Mouse (Mus musculus) CH12.LX (cell line): Measurements from ENCODE around the gene Pomt2. TPM values are rescaled to one million over a fixed set of nuclear protein-coding genes. Genes with fewer than 3 reads are reported as not detected.

Experiments
- DNase-seq: peaks from one replicate; pipeline ENCODE4 v3.0.0-alpha.2; 2013; ENCODE audit errors: extremely low read depth
- H3K27ac ChIP-seq: 2 replicates; pipeline ENCODE4 v1.5.1; 2012; ENCODE audit warnings: low read depth, mild to moderate bottlenecking, control low read depth, moderate library complexity; ENCODE audit not compliant: insufficient read depth
- H3K27me3 ChIP-seq: replicated peaks from 2 replicates; pipeline ENCODE3; 2012; ENCODE audit warnings: inconsistent platforms
- H3K36me3 ChIP-seq, 2 experiments: replicated peaks in 1 of 2; 2 replicates each; pipeline versions ENCODE3 to v1.6.1; 2012; ENCODE audit warnings: inconsistent platforms in 1 of 2, low read length in 1 of 2, mild to moderate bottlenecking in 1 of 2, mixed read lengths in 1 of 2, moderate library complexity in 1 of 2; ENCODE audit not compliant: control insufficient read depth in 1 of 2, insufficient read depth in 1 of 2
- H3K4me1 ChIP-seq, 2 experiments: 2 replicates each; pipeline ENCODE4 v1.6.1; 2012; ENCODE audit warnings: inconsistent platforms in 1 of 2, moderate library complexity in 1 of 2; ENCODE audit not compliant: insufficient read depth in 2 of 2, control insufficient read depth in 1 of 2
- H3K4me2 ChIP-seq: 2 replicates; pipeline ENCODE4 v1.6.1; 2012; ENCODE audit warnings: low read depth, mild to moderate bottlenecking, control low read depth; ENCODE audit not compliant: poor library complexity, insufficient read depth, severe bottlenecking
- H3K4me3 ChIP-seq, 3 experiments: fragments of 150-350 bp in 1 of 3; sonication (generic) in 1 of 3; replicated peaks in 1 of 3; 2 replicates each; pipeline versions ENCODE3 to v1.5.1; 2011 to 2012; ENCODE audit warnings: low read depth in 2 of 3, low read length in 2 of 3, mild to moderate bottlenecking in 2 of 3, moderate library complexity in 2 of 3, control low read depth in 1 of 3, improper control_type of control experiment in 1 of 3, inconsistent platforms in 1 of 3, mixed read lengths in 1 of 3; ENCODE audit not compliant: poor library complexity in 1 of 3
- H3K79me2 ChIP-seq: replicated peaks from 2 replicates; pipeline ENCODE4 v1.6.1; 2012; ENCODE audit warnings: mild to moderate bottlenecking, moderate library complexity; ENCODE audit not compliant: control insufficient read depth, poor library complexity, insufficient read depth, severe bottlenecking; ENCODE audit errors: extremely low read depth
- H3K9ac ChIP-seq: 2 replicates; pipeline ENCODE4 v1.6.1; 2012; ENCODE audit warnings: low read depth, mild to moderate bottlenecking, control low read depth, moderate library complexity; ENCODE audit not compliant: insufficient read depth
- H3K9me3 ChIP-seq: replicated peaks from 2 replicates; pipeline ENCODE3; 2012; ENCODE audit warnings: low read length, inconsistent platforms, mixed read lengths
- BHLHE40 ChIP-seq: IDR thresholded peaks from 2 replicates; pipeline ENCODE4 v1.6.1; 2011; ENCODE audit warnings: mild to moderate bottlenecking, low read depth, low read length, improper control_type of control experiment
- CHD2 ChIP-seq: IDR thresholded peaks from 2 replicates; pipeline ENCODE4 v1.6.1; 2011; ENCODE audit warnings: low read length, improper control_type of control experiment
- CTCF ChIP-seq, 2 experiments: IDR thresholded peaks in 1 of 2; conservative IDR thresholded peaks in 1 of 2; 2 replicates each; pipeline ENCODE4 v1.5.1; 2011 to 2012; ENCODE audit warnings: low read depth in 2 of 2, low read length in 2 of 2, improper control_type of control experiment in 1 of 2, inconsistent platforms in 1 of 2, mild to moderate bottlenecking in 1 of 2, moderate library complexity in 1 of 2
- E2F4 ChIP-seq: IDR thresholded peaks from 2 replicates; pipeline ENCODE4 v1.6.1; 2011; ENCODE audit warnings: low read depth, low read length, improper control_type of control experiment; ENCODE audit not compliant: insufficient replicate concordance
- EP300 ChIP-seq: IDR thresholded peaks from 2 replicates; pipeline ENCODE4 v1.6.1; 2011; ENCODE audit warnings: low read length, improper control_type of control experiment
- ETS1 ChIP-seq: conservative IDR thresholded peaks from 2 replicates; pipeline ENCODE4 v1.6.1; 2012; ENCODE audit warnings: low read depth, mild to moderate bottlenecking, inconsistent platforms, low read length, improper control_type of control experiment, moderate library complexity
- IRF4 ChIP-seq: IDR thresholded peaks from 2 replicates; pipeline ENCODE4 v1.6.1; 2014; ENCODE audit warnings: low read depth, mild to moderate bottlenecking, inconsistent platforms, low read length, improper control_type of control experiment
- JUN ChIP-seq: IDR thresholded peaks from 2 replicates; pipeline ENCODE4 v1.6.1; 2011; ENCODE audit warnings: low read depth, mild to moderate bottlenecking, low read length, improper control_type of control experiment, moderate library complexity; ENCODE audit not compliant: insufficient read depth
- JUND ChIP-seq: conservative IDR thresholded peaks from 2 replicates; pipeline ENCODE4 v1.6.1; 2011; ENCODE audit warnings: low read depth, low read length, improper control_type of control experiment
- KAT2A ChIP-seq: IDR thresholded peaks from 2 replicates; pipeline ENCODE4 v1.6.1; 2012; ENCODE audit warnings: low read length, improper control_type of control experiment, inconsistent platforms; ENCODE audit not compliant: insufficient replicate concordance
- MAFK ChIP-seq: IDR thresholded peaks from 2 replicates; pipeline ENCODE4 v1.6.1; 2011; ENCODE audit warnings: low read length, improper control_type of control experiment; ENCODE audit not compliant: insufficient replicate concordance
- MAZ ChIP-seq: IDR thresholded peaks from 2 replicates; pipeline ENCODE4 v1.6.1; 2012; ENCODE audit warnings: low read depth, mild to moderate bottlenecking, inconsistent platforms, low read length, improper control_type of control experiment, moderate library complexity
- MEF2A ChIP-seq: IDR thresholded peaks from 2 replicates; pipeline ENCODE4 v1.6.1; 2014; ENCODE audit warnings: low read depth, mild to moderate bottlenecking, inconsistent platforms, low read length, improper control_type of control experiment, borderline replicate concordance
- NELFE ChIP-seq: IDR thresholded peaks from 2 replicates; pipeline ENCODE4 v1.6.1; 2011; ENCODE audit warnings: low read depth, low read length, improper control_type of control experiment
- NRF1 ChIP-seq: IDR thresholded peaks from 2 replicates; pipeline ENCODE4 v1.6.1; 2014; ENCODE audit warnings: low read depth, mild to moderate bottlenecking, inconsistent platforms, low read length, improper control_type of control experiment, moderate library complexity
- POLR2A ChIP-seq: IDR thresholded peaks from 2 replicates; pipeline ENCODE4 v1.6.1; 2011; ENCODE audit warnings: low read depth, mild to moderate bottlenecking, improper control_type of control experiment, low read length
- RAD21 ChIP-seq: IDR thresholded peaks from 2 replicates; pipeline ENCODE4 v1.6.1; 2011; ENCODE audit warnings: low read depth, mild to moderate bottlenecking, low read length, improper control_type of control experiment, moderate library complexity
- SMC3 ChIP-seq: IDR thresholded peaks from 2 replicates; pipeline ENCODE4 v1.6.1; 2011; ENCODE audit warnings: low read depth, low read length, improper control_type of control experiment
- TBP ChIP-seq: conservative IDR thresholded peaks from 2 replicates; pipeline ENCODE4 v1.6.1; 2011; ENCODE audit warnings: low read depth, low read length, improper control_type of control experiment
- USF1 ChIP-seq: IDR thresholded peaks from 2 replicates; pipeline ENCODE4 v1.6.1; 2014; ENCODE audit warnings: low read depth, mild to moderate bottlenecking, inconsistent platforms, low read length, improper control_type of control experiment
- ZMIZ1 ChIP-seq: IDR thresholded peaks from 2 replicates; pipeline ENCODE4 v1.6.1; 2012; ENCODE audit warnings: low read depth, mild to moderate bottlenecking, inconsistent platforms, low read length, improper control_type of control experiment
- dilution Hi-C: fragments of 300-500 bp; cut with MboI; formaldehyde crosslinking; loops from 2 replicates; pipeline ENCODE4 v1.14.3; 2020; ENCODE audit warnings: low sequenced_read_pairs; ENCODE audit not compliant: extremely low pct_unique_long_range_greater_than_20kb, extremely low pct_ligation_motif_present
- in situ Hi-C: fragments of 300-500 bp; cut with MboI; formaldehyde crosslinking; loops from 3 replicates; pipeline ENCODE4 v1.14.3; 2019; ENCODE audit warnings: low sequenced_read_pairs, low pct_ligation_motif_present, low pct_unique_long_range_greater_than_20kb, mixed read lengths
- polyA plus RNA-seq: library from polyadenylated mRNA; unstranded; fragments of >175 nt; gene quantifications from 2 replicates; pipeline ENCODE4 v1.2.1, GENCODE M21; 2012; ENCODE audit warnings: low read depth; ENCODE audit not compliant: insufficient read length
- total RNA-seq, 2 experiments: library from RNA; depleted of rRNA; stranded (reverse); fragments of 300-350 nt in 1 of 2; fragments of >200 nt in 1 of 2; gene quantifications; 2 replicates each; pipeline ENCODE4 v1.2.3; 2012 to 2014

The Pomt2 gene
- total and polyA plus RNA-seq, 3 experiments: 11.6 to 12.8 (median 11.7) TPM

DNA sequence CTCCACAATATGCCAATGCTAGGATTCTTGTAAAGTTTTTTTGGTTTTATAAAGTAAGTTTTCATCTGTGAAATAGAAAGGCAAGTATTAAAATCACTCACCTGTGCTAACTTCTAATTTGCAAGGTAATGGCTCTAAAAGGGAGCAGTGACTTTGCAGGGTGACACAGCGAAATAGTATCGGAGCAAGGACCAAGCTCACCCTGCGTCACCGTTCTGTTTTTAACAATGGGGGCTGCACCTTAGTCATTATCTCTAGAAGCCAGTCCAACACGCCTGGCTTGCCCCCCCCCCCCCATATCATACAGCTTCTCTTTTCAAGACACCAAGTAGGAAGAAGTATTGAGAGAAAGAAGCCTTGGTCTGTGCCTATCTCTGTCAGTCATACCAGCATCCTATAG lies 13.0 kb upstream of the Pomt2 start:
- Histone ChIP-seq H3K27me3 (no peaks in the 10 kb centered on the region), H3K9ac (no peak overlapping the region), H3K27ac (no peak overlapping the region), H3K4me1 (peaks cover 0 to 49% of the 10 kb centered on the region in 2 experiments; a peak in 3 of 4 replicates), H3K4me2 (no peak overlapping the region), H3K9me3 (peaks cover under 1% of the 10 kb centered on the region), H3K79me2 (no peaks in the 10 kb centered on the region), H3K36me3 (peaks cover 32 to 68% of the 10 kb centered on the region in 2 experiments), H3K4me3 (no peak overlapping the region)
- in situ Hi-C loops: no loop called here
- dilution Hi-C loops: no loop called here
- no peak for DNase-seq
- no peak for TF ChIP-seq RAD21
- no peak for TF ChIP-seq KAT2A
- TF ChIP-seq CHD2: no peak
- no peak for TF ChIP-seq MAFK
- no peak for TF ChIP-seq ZMIZ1

DNA sequence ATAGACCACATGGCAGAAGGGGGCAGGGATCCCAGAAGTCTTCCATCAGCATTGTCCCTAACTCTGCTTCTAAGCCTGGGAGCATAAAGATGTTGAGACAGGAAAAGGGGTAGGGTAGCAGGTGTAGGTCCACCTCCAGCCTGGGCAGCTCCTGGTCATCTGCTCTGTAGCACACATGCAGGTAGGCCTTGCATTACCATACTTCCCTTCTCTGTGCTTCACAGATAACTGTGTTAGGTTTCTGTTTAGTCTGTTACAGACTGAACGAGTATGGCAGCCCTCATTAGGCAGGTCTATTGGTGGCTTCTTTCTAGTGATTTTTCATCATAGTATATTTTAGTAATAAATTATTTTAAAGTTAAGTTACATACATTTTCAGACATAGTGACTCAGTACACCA lies 12.5 kb upstream of the Pomt2 start:
- Histone ChIP-seq H3K27me3 (no peaks in the 10 kb centered on the region), H3K4me2 (no peak overlapping the region), H3K27ac (no peak overlapping the region), H3K4me3 (no peak overlapping the region), H3K9ac (no peak overlapping the region), H3K36me3 (peaks cover 36 to 67% of the 10 kb centered on the region in 2 experiments), H3K9me3 (peaks cover 3% of the 10 kb centered on the region), H3K4me1 (peaks cover 0 to 51% of the 10 kb centered on the region in 2 experiments; a peak in 3 of 4 replicates), H3K79me2 (no peaks in the 10 kb centered on the region)
- dilution Hi-C loops: no loop called here
- in situ Hi-C loops: no loop called here
- TF ChIP-seq IRF4 (no peak), MEF2A (no peak), ETS1 (no peak), NELFE (no peak), EP300 (no peak), POLR2A (no peak), USF1 (no peak), MAFK (no peak), SMC3 (no peak), JUN (no peak), CTCF (conservative IDR thresholded peaks at IDR 0.05 in 1 of 2, IDR thresholded peaks at IDR 0.05 in 1 of 2; ENCODE audit: low read depth in 2 of 2, low read length in 2 of 2) (no peak), MAZ (no peak), KAT2A (no peak), BHLHE40 (no peak), NRF1 (no peak), TBP (no peak), JUND (no peak), CHD2 (no peak), E2F4 (no peak)
- no peak for DNase-seq
